ENCODE assay signal across 8 mouse cellular contexts in genomic region chr4:141558658-141559057, GRCm38 (mm10). TPM values are rescaled to one million over a fixed set of nuclear protein-coding genes. Genes with fewer than 3 reads are reported as not detected.
DNase-seq lines count a peak whose midpoint lies in the region; ATAC-seq and TF ChIP-seq lines count a peak whose summit lies in the region.

No protein-coding gene starts in this region.

- H3K4me1 ChIP-seq in embryonic facial prominence, embryonic 10.5 days, result peaks cover 22% of the 10 kb centered on the region
- 0 out of 2 replicates have a peak, but pooled peaks cover 7% of the 10 kb centered on the region for H3K4me1 ChIP-seq in hindbrain, postnatal 0 days (ENCODE audit: insufficient read depth, low read length)
- H3K4me1 ChIP-seq in stomach, embryonic 15.5 days, result no peaks in the 10 kb centered on the region

- H3K9ac ChIP-seq in hindbrain, postnatal 0 days (replicated peaks; ENCODE audit: low read length), result peak overlapping the region; percentile 53; the same call in 1 of the 2 replicates
- no peak overlapping the region for H3K9ac ChIP-seq in stomach, embryonic 15.5 days

- peak overlapping the region; percentile 61 for H3K4me3 ChIP-seq in embryonic facial prominence, embryonic 10.5 days
- peak overlapping the region; percentile 35 for H3K4me3 ChIP-seq in hindbrain, postnatal 0 days (ENCODE audit: low read length)
- peak overlapping the region; percentile 39 for H3K4me3 ChIP-seq in stomach, embryonic 15.5 days (replicated peaks)

- H3K27me3 ChIP-seq in embryonic facial prominence, embryonic 10.5 days (replicated peaks; ENCODE audit: low read depth, poor library complexity, severe bottlenecking), result peaks cover 4% of the 10 kb centered on the region; the same call in 1 of the 2 replicates
- H3K27me3 ChIP-seq in hindbrain, postnatal 0 days (ENCODE audit: insufficient read depth, low read length), result no peaks in the 10 kb centered on the region
- H3K27me3 ChIP-seq in stomach, embryonic 15.5 days (replicated peaks), result no peaks in the 10 kb centered on the region

- peak; percentile 22 to 35 for DNase-seq in spleen, adult 18-20 months
- DNase-seq in spleen, postnatal 4 days (ENCODE audit: low spot score in 2 of 2), result no peak
- peak; percentile 50 for DNase-seq in embryonic facial prominence, embryonic 10.5 days (ENCODE audit: low spot score)
- peak; percentile 47 for DNase-seq in hindbrain, postnatal 0 days (ENCODE audit: low spot score)
- DNase-seq in frontal cortex, postnatal 10 days (ENCODE audit: low spot score in 2 of 2), result no peak
- no peak for DNase-seq in testis, postnatal 10 days (ENCODE audit: low spot score)

- H3K36me3 ChIP-seq in embryonic facial prominence, embryonic 10.5 days (replicated peaks), result no peaks in the 10 kb centered on the region
- no peaks in the 10 kb centered on the region for H3K36me3 ChIP-seq in hindbrain, postnatal 0 days (ENCODE audit: insufficient read depth, low read length)
- H3K36me3 ChIP-seq in stomach, embryonic 15.5 days, result no peaks in the 10 kb centered on the region

- H3K4me2 ChIP-seq in hindbrain, postnatal 0 days (ENCODE audit: low read depth, low read length), result peak overlapping the region; percentile 83
- H3K4me2 ChIP-seq in stomach, embryonic 15.5 days, result peak overlapping the region; percentile 93

- no peak for TF ChIP-seq CTCF in hindbrain, postnatal 0 days (IDR thresholded peaks at IDR 0.05; ENCODE audit: low read depth)

- 17% methylated on average over 16 of the region's 16 CpGs for WGBS in embryonic facial prominence, embryonic 10.5 days
- 21% methylated on average over 16 of the region's 16 CpGs for WGBS in hindbrain, postnatal 0 days
- WGBS in stomach, embryonic 15.5 days, result 21% methylated on average over 16 of the region's 16 CpGs

- no peaks in the 10 kb centered on the region for H3K9me3 ChIP-seq in embryonic facial prominence, embryonic 10.5 days
- no peaks in the 10 kb centered on the region for H3K9me3 ChIP-seq in hindbrain, postnatal 0 days (ENCODE audit: low read length)
- no peaks in the 10 kb centered on the region for H3K9me3 ChIP-seq in stomach, embryonic 15.5 days

- peak overlapping the region; percentile 41; the same call in 1 of the 2 replicates for H3K27ac ChIP-seq in embryonic facial prominence, embryonic 10.5 days (replicated peaks)
- peak overlapping the region; percentile 91 for H3K27ac ChIP-seq in hindbrain, postnatal 0 days
- peak overlapping the region; percentile 94 for H3K27ac ChIP-seq in stomach, embryonic 15.5 days

- ATAC-seq in hindbrain, postnatal 0 days, result peak; percentile 8
- peak; percentile 44 for ATAC-seq in megakaryocyte progenitor cell, adult 5-6 weeks (replicated peaks; ENCODE audit: poor library complexity)
- peak; percentile 16; the same call in 1 of the 2 replicates for ATAC-seq in stomach, embryonic 15.5 days (ENCODE audit: insufficient read depth, low FRiP score, low read depth)

RNA-seq across cellular contexts. Expression of gene Spen, which starts 20.3 kb away (rescaled TPM):
- polyA plus RNA-seq in embryonic facial prominence, embryonic 10.5 days (2016; fragmentation: Nextera tagmentation; extraction: Ambion mirVana), result 9.6 and 12.1 TPM in 2 replicates
- 16.9 and 17.4 TPM in 2 replicates for total RNA-seq in hindbrain, postnatal 0 days (2014; rRNA removed)
- 11.0 and 13.0 TPM in 2 replicates for polyA plus RNA-seq in hindbrain, postnatal 0 days (2015; fragmentation: Nextera tagmentation; extraction: Ambion mirVana)
- total RNA-seq in megakaryocyte progenitor cell, adult 5-6 weeks (2015), result 28.4 and 35.6 TPM in 2 replicates
- 22.8 and 29.0 TPM in 2 replicates for total RNA-seq in megakaryocyte progenitor cell, adult 5-6 weeks (2017)
- polyA plus RNA-seq in stomach, embryonic 15.5 days (2015; fragmentation: Nextera tagmentation; extraction: Ambion mirVana), result 8.4 and 10.4 TPM in 2 replicates

RNA-seq across cellular contexts. Expression of gene Fblim1, which starts 47.2 kb away (rescaled TPM):
- polyA plus RNA-seq in embryonic facial prominence, embryonic 10.5 days (2016; fragmentation: Nextera tagmentation; extraction: Ambion mirVana), result 56.3 and 68.1 TPM in 2 replicates
- total RNA-seq in hindbrain, postnatal 0 days (2014; rRNA removed), result 22.5 and 26.7 TPM in 2 replicates
- 21.7 and 25.6 TPM in 2 replicates for polyA plus RNA-seq in hindbrain, postnatal 0 days (2015; fragmentation: Nextera tagmentation; extraction: Ambion mirVana)
- total RNA-seq in megakaryocyte progenitor cell, adult 5-6 weeks (2015), result not detected in 2 replicates
- total RNA-seq in megakaryocyte progenitor cell, adult 5-6 weeks (2017), result 0.07 TPM in 1 of 2 replicates, not detected in the other
- polyA plus RNA-seq in stomach, embryonic 15.5 days (2015; fragmentation: Nextera tagmentation; extraction: Ambion mirVana), result 71.1 and 77.2 TPM in 2 replicates

RNA-seq across cellular contexts. Expression of gene Tmem82, which starts 59.8 kb away (rescaled TPM):
- polyA plus RNA-seq in embryonic facial prominence, embryonic 10.5 days (2016; fragmentation: Nextera tagmentation; extraction: Ambion mirVana), result 1.5 and 2.1 TPM in 2 replicates
- 1.3 and 1.6 TPM in 2 replicates for total RNA-seq in hindbrain, postnatal 0 days (2014; rRNA removed)
- 1.3 and 1.5 TPM in 2 replicates for polyA plus RNA-seq in hindbrain, postnatal 0 days (2015; fragmentation: Nextera tagmentation; extraction: Ambion mirVana)
- total RNA-seq in megakaryocyte progenitor cell, adult 5-6 weeks (2015), result 0.10 and 0.76 TPM in 2 replicates
- total RNA-seq in megakaryocyte progenitor cell, adult 5-6 weeks (2017), result 0.46 and 1.6 TPM in 2 replicates
- polyA plus RNA-seq in stomach, embryonic 15.5 days (2015; fragmentation: Nextera tagmentation; extraction: Ambion mirVana), result 4.0 and 6.1 TPM in 2 replicates

Comparison
In these comparisons a context has a peak if more than half of its experiments do, and no peak if none do; other contexts are left out.
1. DNase-seq: peak in spleen, adult 18-20 months (2 of 2), embryonic facial prominence, embryonic 10.5 days (single experiment) and hindbrain, postnatal 0 days (single experiment); none in spleen, postnatal 4 days (0 of 2), frontal cortex, postnatal 10 days (0 of 2) and testis, postnatal 10 days (single experiment).
2. H3K27ac ChIP-seq: peak in every context shown above with its lines; median percentile 94 in stomach, embryonic 15.5 days; 91 in hindbrain, postnatal 0 days; 41 in embryonic facial prominence, embryonic 10.5 days.
3. Peak in every context shown above with its lines, with median percentiles within 50 percentile points of each other: H3K4me3 ChIP-seq and ATAC-seq.